Mouse (Mus musculus) hindbrain, embryonic 11.5 days (tissue): ENCODE measurements around the gene Ubap2l. TPM values are rescaled to one million over a fixed set of nuclear protein-coding genes. Genes with fewer than 3 reads are reported as not detected.

Experiments used
- ATAC-seq: fragments of 200-750 bp; cut with Nextera tagmentation; 2 replicates; pipeline ENCODE4 v1.8.0; 2017; ENCODE audit warnings: mild to moderate bottlenecking, moderate TSS enrichment, moderate library complexity; ENCODE audit not compliant: low FRiP score
- DNase-seq: peaks from one replicate; pipeline ENCODE4 v3.0.0-alpha.2; 2015; ENCODE audit warnings: low spot score
- H3K27ac ChIP-seq: fragments of 300-500 bp; sonication (generic); 2 replicates; pipeline ENCODE4 v1.5.1; 2014; ENCODE audit warnings: mild to moderate bottlenecking, low read depth, low read length
- H3K27me3 ChIP-seq: fragments of 300-500 bp; sonication (generic); 2 replicates; pipeline ENCODE4 v1.6.1; 2014; ENCODE audit warnings: mild to moderate bottlenecking, low read length, moderate library complexity, mixed read lengths; ENCODE audit not compliant: control insufficient read depth, insufficient read depth
- H3K36me3 ChIP-seq: fragments of 300-500 bp; sonication (generic); 2 replicates; pipeline ENCODE4 v1.6.1; 2014; ENCODE audit warnings: mild to moderate bottlenecking, low read length, moderate library complexity, mixed read lengths; ENCODE audit not compliant: control insufficient read depth, insufficient read depth
- H3K4me1 ChIP-seq: fragments of 300-500 bp; sonication (generic); replicated peaks from 2 replicates; pipeline ENCODE4 v1.6.1; 2014; ENCODE audit warnings: low read length, mixed read lengths; ENCODE audit not compliant: control insufficient read depth, insufficient read depth
- H3K4me2 ChIP-seq: fragments of 300-500 bp; sonication (generic); replicated peaks from 2 replicates; pipeline ENCODE4 v1.6.1; 2014; ENCODE audit warnings: mild to moderate bottlenecking, low read depth, low read length
- H3K4me3 ChIP-seq: fragments of 300-500 bp; sonication (generic); 2 replicates; pipeline ENCODE4 v1.5.1; 2014; ENCODE audit warnings: low read depth, low read length
- H3K9ac ChIP-seq: fragments of 300-500 bp; sonication (generic); 2 replicates; pipeline ENCODE4 v1.6.1; 2014; ENCODE audit warnings: low read depth, low read length
- H3K9me3 ChIP-seq: fragments of 300-500 bp; sonication (generic); 2 replicates; pipeline ENCODE4 v1.6.1; 2016; ENCODE audit warnings: low read length; ENCODE audit not compliant: control insufficient read depth
- WGBS: fragments of 180-500 bp; shearing (Covaris S2); extraction: QIAGEN DNeasy Blood & Tissue Kit; methylation state at CpG from one replicate; pipeline ENCODE4 v1.1.7; 2014; 5-methylcytosine and 5-hydroxymethylcytosine counted together
- polyA plus RNA-seq: library from polyadenylated mRNA; unstranded; fragments of >200 nt; fragmentation: Nextera tagmentation; extraction: Ambion mirVana; gene quantifications from 2 replicates; pipeline ENCODE4 v1.2.1, GENCODE M21; 2014

The Ubap2l gene
- polyA plus RNA-seq, 1 experiment from 2014 or later, result 230 TPM

DNA sequence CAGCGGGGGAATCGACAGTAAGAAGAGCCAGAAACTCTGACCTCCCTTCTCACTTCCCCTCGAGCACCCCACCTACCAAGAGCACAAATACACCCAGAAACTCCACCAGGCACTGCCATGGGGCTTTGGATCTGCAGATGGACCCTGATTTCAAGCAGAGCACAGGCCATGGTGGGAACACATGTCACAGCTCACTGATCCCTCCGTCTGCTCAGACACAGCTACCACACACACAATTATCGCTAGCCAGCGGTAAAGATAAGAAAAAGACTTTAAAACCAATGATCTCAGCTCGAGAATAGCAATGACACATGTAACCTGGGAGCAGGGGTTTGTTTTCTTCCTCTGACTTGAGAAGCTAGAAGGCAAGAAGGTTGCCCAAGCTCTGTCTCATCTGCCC is 83.9 kb downstream of the Ubap2l start:
- ATAC-seq (no peak), DNase-seq (no peak)
- Histone ChIP-seq H3K4me2 (no peak overlapping the region), H3K4me1 (peaks cover 6% of the 10 kb centered on the region; the same call in 1 of the 2 replicates), H3K36me3 (no peaks in the 10 kb centered on the region), H3K9me3 (no peaks in the 10 kb centered on the region), H3K9ac (no peak overlapping the region), H3K27me3 (no peaks in the 10 kb centered on the region), H3K27ac (no peak overlapping the region), H3K4me3 (no peak overlapping the region)
- 79% methylated on average over 7 of the region's 7 CpGs for WGBS

DNA sequence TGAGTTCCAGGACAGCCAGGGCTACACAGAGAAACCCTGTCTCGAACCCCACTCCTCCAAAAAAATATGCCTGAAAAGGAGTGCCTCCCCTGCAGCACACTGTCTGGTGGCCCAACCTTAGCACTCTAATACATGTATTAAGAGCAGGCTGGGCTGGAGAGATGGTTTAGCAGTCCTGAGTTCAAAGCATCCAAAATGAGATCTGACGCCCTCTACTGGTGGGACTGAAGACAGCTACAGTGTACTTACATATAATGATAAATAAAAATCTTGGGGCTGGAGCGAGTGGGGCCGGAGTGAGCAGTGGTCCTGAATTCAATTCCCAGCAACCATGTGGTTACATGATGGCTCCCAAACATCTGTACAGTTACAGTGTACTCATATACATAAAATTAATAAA is 85.5 kb downstream of the Ubap2l start:
- H3K9ac ChIP-seq, result no peak overlapping the region
- WGBS, result 72% methylated on average over 4 of the region's 4 CpGs
- no peak overlapping the region for H3K4me3 ChIP-seq
- H3K4me1 ChIP-seq, result peaks cover 8% of the 10 kb centered on the region
- no peaks in the 10 kb centered on the region for H3K36me3 ChIP-seq
- ATAC-seq (no peak), DNase-seq (peak; percentile 37)
- H3K27me3 ChIP-seq, result no peaks in the 10 kb centered on the region
- H3K4me2 ChIP-seq, result no peak overlapping the region
- H3K9me3 ChIP-seq, result no peaks in the 10 kb centered on the region
- H3K27ac ChIP-seq, result no peak overlapping the region

DNA sequence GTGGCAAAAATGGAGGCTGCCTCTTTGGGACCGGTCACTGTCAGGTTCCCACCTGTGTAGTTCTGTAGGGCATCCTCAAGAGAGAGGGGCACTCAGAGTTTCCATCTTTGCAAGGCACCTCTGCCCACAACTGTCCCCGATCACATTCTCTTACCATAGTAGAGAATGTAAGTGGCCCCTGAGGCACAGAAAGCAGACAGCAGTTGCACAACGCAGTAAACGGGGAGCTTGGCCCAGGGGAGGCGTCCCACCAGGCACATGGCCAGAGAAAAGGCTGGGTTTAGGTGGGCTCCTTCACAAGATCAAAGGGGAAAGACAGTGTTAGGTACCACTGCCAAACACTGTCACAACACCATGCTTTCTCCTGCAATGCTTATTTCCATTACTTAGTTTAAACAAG is 86.5 kb downstream of the Ubap2l start:
- no peak overlapping the region for H3K4me3 ChIP-seq
- DNase-seq (no peak), ATAC-seq (no peak)
- no peak overlapping the region for H3K4me2 ChIP-seq
- no peaks in the 10 kb centered on the region for H3K9me3 ChIP-seq
- H3K36me3 ChIP-seq, result no peaks in the 10 kb centered on the region
- peaks cover 18% of the 10 kb centered on the region for H3K4me1 ChIP-seq
- H3K9ac ChIP-seq, result no peak overlapping the region
- WGBS, result 93% methylated on average over 5 of the region's 5 CpGs
- H3K27me3 ChIP-seq, result no peaks in the 10 kb centered on the region
- H3K27ac ChIP-seq, result no peak overlapping the region

DNA sequence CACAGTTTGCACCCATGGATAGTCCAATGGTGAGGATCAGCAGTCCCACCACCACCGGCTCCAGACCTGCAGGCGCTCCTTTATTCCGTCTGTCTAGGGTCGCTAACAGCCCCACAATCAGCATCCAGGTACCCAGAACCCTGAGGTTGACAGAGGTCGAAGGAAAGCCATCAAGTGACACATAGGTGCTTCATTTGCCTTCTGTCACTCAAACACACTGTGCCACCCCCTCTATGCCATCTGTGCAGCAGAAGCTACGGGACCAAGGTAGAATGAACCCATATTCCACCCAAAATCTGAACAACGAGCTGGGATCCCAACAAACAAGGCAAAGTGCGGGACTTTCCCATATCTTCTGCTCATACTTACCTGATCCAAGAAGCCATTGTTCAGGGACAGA is 86.9 kb downstream of the Ubap2l start:
- Histone ChIP-seq H3K27ac (no peak overlapping the region), H3K9me3 (no peaks in the 10 kb centered on the region), H3K4me1 (peaks cover 19% of the 10 kb centered on the region), H3K4me3 (no peak overlapping the region), H3K36me3 (no peaks in the 10 kb centered on the region), H3K27me3 (no peaks in the 10 kb centered on the region), H3K9ac (no peak overlapping the region), H3K4me2 (no peak overlapping the region)
- DNase-seq (no peak), ATAC-seq (no peak)
- WGBS, result 97% methylated on average over 8 of the region's 8 CpGs

- Histone ChIP-seq H3K4me1 (peaks cover 24% of the 10 kb centered on the region), H3K36me3 (no peaks in the 10 kb centered on the region), H3K4me2 (peak overlapping the region; percentile 90), H3K27ac (peak overlapping the region; percentile 91), H3K4me3 (peak overlapping the region; percentile 95), H3K27me3 (no peaks in the 10 kb centered on the region), H3K9ac (peak overlapping the region; percentile 95), H3K9me3 (no peaks in the 10 kb centered on the region)
- no peak for ATAC-seq
- DNase-seq, result peak; percentile 86
- 34% methylated on average over 22 of the region's 22 CpGs for WGBS
Observed at GRCm38 (mm10) chr3:89963926-89964739, 88.3 kb downstream of the Ubap2l start.

- WGBS, result 2% methylated on average over 28 of the region's 35 CpGs
- peak; percentile 84 for DNase-seq
- H3K4me1 ChIP-seq, result peaks cover 24% of the 10 kb centered on the region
Observed at GRCm38 (mm10) chr3:89963221-89963763, 89.1 kb downstream of the Ubap2l start, which contains the start of gene Atp8b2. Atp8b2 (minus strand) TSS chr3:89963508.

DNA sequence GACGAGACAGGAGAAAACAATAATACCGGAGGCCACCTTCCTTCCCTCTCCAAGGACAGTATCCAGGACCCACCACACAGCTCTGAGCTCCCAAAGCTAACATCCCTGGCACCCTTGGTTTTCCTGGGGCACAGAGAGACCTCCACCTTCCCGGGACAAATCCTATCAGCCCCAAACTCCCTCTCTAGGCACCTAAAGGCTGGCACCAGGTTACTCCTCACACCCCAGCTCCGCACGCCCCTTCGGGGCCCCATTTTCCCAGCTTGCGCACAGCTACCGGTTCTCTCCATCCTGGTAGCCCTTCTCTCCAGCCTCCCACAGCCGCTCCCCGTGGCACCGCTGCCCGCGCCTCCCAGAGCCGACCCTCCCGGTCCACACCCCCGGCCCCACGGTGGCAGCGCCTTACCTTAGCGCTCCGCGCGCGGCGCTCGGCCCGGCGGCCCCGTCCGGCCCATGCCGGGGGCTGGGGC is 89.6 kb downstream of the Ubap2l start:
- Histone ChIP-seq H3K9me3 (no peaks in the 10 kb centered on the region), H3K9ac (peak overlapping the region; percentile 95), H3K27ac (peak overlapping the region; percentile 91), H3K4me3 (peak overlapping the region; percentile 95), H3K27me3 (no peaks in the 10 kb centered on the region), H3K4me2 (peak overlapping the region; percentile 90), H3K4me1 (peaks cover 24% of the 10 kb centered on the region), H3K36me3 (0 out of 2 replicates have a peak, but pooled peaks cover 2% of the 10 kb centered on the region)
- 0% methylated on average over 20 of the region's 30 CpGs for WGBS
- DNase-seq (no peak), ATAC-seq (peak; percentile 47)

More at GRCm38 (mm10) chr3:89963221-89963763, 89.1 kb downstream of the Ubap2l start, which contains the start of gene Atp8b2:
- peak within 1 kb of the TSS; percentile 90 for H3K4me2 ChIP-seq
- H3K27ac ChIP-seq, result peak within 1 kb of the TSS; percentile 91
- ATAC-seq, result peak; percentile 58
- H3K4me3 ChIP-seq, result peak within 1 kb of the TSS; percentile 95
- no peaks in the 10 kb centered on the region for H3K36me3 ChIP-seq
- peak within 1 kb of the TSS; percentile 95 for H3K9ac ChIP-seq
- H3K27me3 ChIP-seq, result no peaks in the 10 kb centered on the region
- H3K9me3 ChIP-seq, result no peaks in the 10 kb centered on the region

GRCm38 (mm10) chr3:89962059-89962750 is 90.2 kb downstream of the Ubap2l start:
- WGBS, result 11% methylated on average over 14 of the region's 14 CpGs
- H3K27me3 ChIP-seq, result no peaks in the 10 kb centered on the region
- H3K4me2 ChIP-seq, result peak overlapping the region; percentile 90
- ATAC-seq (no peak), DNase-seq (no peak)
- H3K9me3 ChIP-seq, result no peaks in the 10 kb centered on the region
- H3K4me3 ChIP-seq, result peak overlapping the region; percentile 95
- H3K9ac ChIP-seq, result peak overlapping the region; percentile 95
- peak overlapping the region; percentile 91 for H3K27ac ChIP-seq
- 0 out of 2 replicates have a peak, but pooled peaks cover 2% of the 10 kb centered on the region for H3K36me3 ChIP-seq
- H3K4me1 ChIP-seq, result peaks cover 24% of the 10 kb centered on the region
